ENCODE assay signal across 8 mouse cellular contexts in genomic region chr10:81175936-81176465, GRCm38 (mm10). TPM values are rescaled to one million over a fixed set of nuclear protein-coding genes. Genes with fewer than 3 reads are reported as not detected.
A peak's percentile ranks its signal among the peaks of the same experiment; 100 is the strongest.
DNase-seq lines count a peak whose midpoint lies in the region; ATAC-seq and TF ChIP-seq lines count a peak whose summit lies in the region.

No protein-coding gene starts in this region.

- peaks cover 36% of the 10 kb centered on the region for H3K36me3 ChIP-seq in thymus, adult 2 months (ENCODE audit: control insufficient read depth, insufficient read depth, low read length)
- peaks cover 38% of the 10 kb centered on the region for H3K36me3 ChIP-seq in neural tube, embryonic 13.5 days

- peak overlapping the region; percentile 59 for H3K9ac ChIP-seq in neural tube, embryonic 13.5 days

- TF ChIP-seq POLR2A in thymus, adult 2 months (IDR thresholded peaks at IDR 0.05; ENCODE audit: control insufficient read depth, extremely low read depth, insufficient read depth, low read length, poor library complexity) = no peak

- no peaks in the 10 kb centered on the region for H3K27me3 ChIP-seq in thymus, adult 2 months (ENCODE audit: control insufficient read depth, insufficient read depth, low read length)
- H3K27me3 ChIP-seq in neural tube, embryonic 13.5 days = no peaks in the 10 kb centered on the region

- DNase-seq in adrenal gland, adult 2 months = peak; percentile 73
- no peak for DNase-seq in adrenal gland, postnatal 4 days (ENCODE audit: low spot score in 2 of 2)
- no peak for DNase-seq in thymus, adult 2 months
- no peak for DNase-seq in thymus, postnatal 14 days
- DNase-seq in kidney, postnatal 4 days = peak; percentile 66 to 78
- DNase-seq in spleen, postnatal 4 days (ENCODE audit: low spot score in 2 of 2) = no peak
- no peak for DNase-seq in layer of hippocampus, postnatal 36 days

- 17% methylated on average over 13 of the region's 13 CpGs for WGBS in thymus, adult 2 months
- 7% methylated on average over 13 of the region's 13 CpGs for WGBS in neural tube, embryonic 13.5 days

- H3K27ac ChIP-seq in thymus, adult 2 months (ENCODE audit: control insufficient read depth, insufficient read depth, low read length) = peak overlapping the region; percentile 42; the same call in 1 of the 2 replicates
- peak overlapping the region; percentile 97 for H3K27ac ChIP-seq in neural tube, embryonic 13.5 days (replicated peaks)

- no peak for TF ChIP-seq CTCF in thymus, adult 2 months (IDR thresholded peaks at IDR 0.05; ENCODE audit: borderline replicate concordance, control insufficient read depth, extremely low read depth, insufficient read depth, low read length, poor library complexity)

- peak overlapping the region; percentile 58 for H3K4me2 ChIP-seq in neural tube, embryonic 13.5 days

- H3K9me3 ChIP-seq in neural tube, embryonic 13.5 days = no peaks in the 10 kb centered on the region

- peaks cover 27% of the 10 kb centered on the region for H3K4me1 ChIP-seq in thymus, adult 2 months (replicated peaks; ENCODE audit: control insufficient read depth, insufficient read depth, low read length)
- H3K4me1 ChIP-seq in neural tube, embryonic 13.5 days (replicated peaks) = peaks cover 71% of the 10 kb centered on the region

- no peak for ATAC-seq in neural tube, embryonic 13.5 days (ENCODE audit: low read depth)

- H3K4me3 ChIP-seq in thymus, adult 2 months (ENCODE audit: control insufficient read depth, insufficient read depth, low read length) = peak overlapping the region; percentile 27; the same call in 1 of the 2 replicates
- H3K4me3 ChIP-seq in neural tube, embryonic 13.5 days = peak overlapping the region; percentile 91

RNA-seq across cellular contexts. Expression of gene Eef2, which starts 0.4 kb away (rescaled TPM):
- 1,000 to 10,000 TPM; 1,393 to 1,508 TPM for total RNA-seq in adrenal gland, adult 2 months (2021)
- 1,342 and 1,424 TPM in 2 replicates for polyA plus RNA-seq in adrenal gland, adult 2 months (2012; rRNA removed)
- 1,000 to 10,000 TPM; 1,728 to 1,734 TPM for total RNA-seq in adrenal gland, postnatal 4 days (2021)
- 2,100 and 2,369 TPM in 2 replicates for polyA plus RNA-seq in thymus, adult 2 months (2012; rRNA removed)
- polyA plus RNA-seq in neural tube, embryonic 13.5 days (2015; fragmentation: Nextera tagmentation; extraction: Ambion mirVana) = 532 and 537 TPM in 2 replicates
- 100 to 1,000 TPM; 868 to 892 TPM for total RNA-seq in layer of hippocampus, postnatal 36 days (2021)

RNA-seq across cellular contexts. Expression of gene Dapk3, which starts 6.8 kb away (rescaled TPM):
- 10 to 100 TPM; 74.6 to 76.7 TPM for total RNA-seq in adrenal gland, adult 2 months (2021)
- 100 and 127 TPM in 2 replicates for polyA plus RNA-seq in adrenal gland, adult 2 months (2012; rRNA removed)
- 10 to 100 TPM; 53.4 to 63.6 TPM for total RNA-seq in adrenal gland, postnatal 4 days (2021)
- polyA plus RNA-seq in thymus, adult 2 months (2012; rRNA removed) = 95.9 and 103 TPM in 2 replicates
- polyA plus RNA-seq in neural tube, embryonic 13.5 days (2015; fragmentation: Nextera tagmentation; extraction: Ambion mirVana) = 79.1 and 80.9 TPM in 2 replicates
- total RNA-seq in layer of hippocampus, postnatal 36 days (2021) = 10 to 100 TPM; 65.6 to 77.8 TPM

RNA-seq across cellular contexts. Expression of gene 4930442H23Rik, which starts 7.6 kb away (rescaled TPM):
- total RNA-seq in adrenal gland, adult 2 months (2021) = not detected
- polyA plus RNA-seq in adrenal gland, adult 2 months (2012; rRNA removed) = 0.12 TPM in 1 of 2 replicates, not detected in the other
- not detected for total RNA-seq in adrenal gland, postnatal 4 days (2021)
- not detected in 2 replicates for polyA plus RNA-seq in thymus, adult 2 months (2012; rRNA removed)
- polyA plus RNA-seq in neural tube, embryonic 13.5 days (2015; fragmentation: Nextera tagmentation; extraction: Ambion mirVana) = not detected in 2 replicates
- total RNA-seq in layer of hippocampus, postnatal 36 days (2021) = not detected

RNA-seq across cellular contexts. Expression of gene Pias4, which starts 8.3 kb away (rescaled TPM):
- 10 to 100 TPM; 27.3 to 29.8 TPM for total RNA-seq in adrenal gland, adult 2 months (2021)
- 41.4 and 48.6 TPM in 2 replicates for polyA plus RNA-seq in adrenal gland, adult 2 months (2012; rRNA removed)
- 10 to 100 TPM; 34.0 to 34.4 TPM for total RNA-seq in adrenal gland, postnatal 4 days (2021)
- polyA plus RNA-seq in thymus, adult 2 months (2012; rRNA removed) = 67.6 and 72.9 TPM in 2 replicates
- 60.0 and 77.5 TPM in 2 replicates for polyA plus RNA-seq in neural tube, embryonic 13.5 days (2015; fragmentation: Nextera tagmentation; extraction: Ambion mirVana)
- total RNA-seq in layer of hippocampus, postnatal 36 days (2021) = 10 to 100 TPM; 26.2 to 29.8 TPM

RNA-seq across cellular contexts. Expression of gene Nmrk2, which starts 25.9 kb away (rescaled TPM):
- total RNA-seq in adrenal gland, adult 2 months (2021) = not detected
- not detected in 2 replicates for polyA plus RNA-seq in adrenal gland, adult 2 months (2012; rRNA removed)
- under 1 TPM in 1 of 2 experiments, not detected in 1; 0.20 TPM for total RNA-seq in adrenal gland, postnatal 4 days (2021)
- polyA plus RNA-seq in thymus, adult 2 months (2012; rRNA removed) = 0.12 TPM in 1 of 2 replicates, not detected in the other
- not detected in 2 replicates for polyA plus RNA-seq in neural tube, embryonic 13.5 days (2015; fragmentation: Nextera tagmentation; extraction: Ambion mirVana)
- total RNA-seq in layer of hippocampus, postnatal 36 days (2021) = under 1 TPM; 0.20 to 0.25 TPM

Comparison
In these comparisons a context has a peak if more than half of its experiments do, and no peak if none do; other contexts are left out.
1. DNase-seq: peak in adrenal gland, adult 2 months (single experiment) and kidney, postnatal 4 days (2 of 2); none in adrenal gland, postnatal 4 days (0 of 2), thymus, adult 2 months (single experiment), thymus, postnatal 14 days (single experiment), spleen, postnatal 4 days (0 of 2) and layer of hippocampus, postnatal 36 days (0 of 2).